Mouse (Mus musculus): ENCODE measurements at regions not wholly inside any gene's neighbourhood (a gene's known extent, or its start where the extent isn't known, plus 50 kb on each side); places are given as distances from the start of the nearest gene placed in this dataset.

DNA sequence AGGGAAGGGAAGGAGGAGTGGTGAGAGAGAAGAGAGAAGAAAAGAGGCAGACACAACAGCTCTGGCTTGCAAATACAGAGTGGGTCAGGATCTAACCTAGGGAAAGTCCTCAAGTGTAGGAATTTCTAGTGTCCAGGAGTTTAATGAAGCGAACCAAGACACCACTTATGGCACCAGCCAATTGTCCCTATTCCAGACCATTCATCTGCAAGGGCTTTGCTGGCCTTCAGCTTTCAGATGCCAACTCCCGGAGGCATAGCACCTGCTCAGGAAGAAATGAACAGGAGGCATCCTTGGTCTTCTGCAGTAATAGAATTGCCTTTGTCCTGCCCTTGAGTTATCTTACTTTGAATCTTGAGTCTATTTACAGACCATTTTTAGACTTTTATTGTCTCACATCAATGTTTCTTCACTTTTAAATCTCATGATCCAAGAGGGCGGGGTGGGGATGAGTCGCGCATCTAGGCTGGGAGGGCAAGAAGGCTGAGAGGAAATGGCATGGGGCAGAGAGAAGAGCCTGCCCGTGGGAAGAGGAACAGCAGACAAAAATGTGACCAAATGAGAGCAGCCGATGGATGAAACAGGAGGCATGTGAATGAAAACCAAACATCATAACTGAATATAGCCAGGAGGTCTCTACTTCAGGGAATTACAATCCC, 190.1 kb upstream of the Hmga2 start:
- DNase-seq (ENCODE audit: low spot score in 2 of 2): no peak

DNA sequence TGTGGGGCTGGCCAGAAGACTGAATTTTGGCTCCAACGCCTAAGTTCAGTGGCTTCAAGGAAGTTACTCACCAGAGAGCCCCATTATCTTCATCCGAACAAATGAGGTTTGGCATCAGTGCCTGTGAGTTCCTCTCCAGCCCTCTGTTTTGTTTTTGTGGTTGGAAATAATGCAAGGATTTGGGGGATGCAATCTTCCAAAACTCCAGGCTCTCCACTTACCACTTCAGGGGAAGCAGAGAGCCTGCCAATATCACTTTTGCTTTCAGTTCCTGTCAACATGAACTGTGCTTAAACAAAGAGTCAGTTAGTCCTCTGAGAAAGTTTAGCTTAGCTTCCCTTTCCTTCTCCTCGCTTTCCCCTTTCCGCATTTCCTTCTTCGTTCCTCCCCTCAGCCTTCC, 189.4 kb upstream of the Hmga2 start:
- DNase-seq (ENCODE audit: low spot score in 2 of 2): no peak

DNA sequence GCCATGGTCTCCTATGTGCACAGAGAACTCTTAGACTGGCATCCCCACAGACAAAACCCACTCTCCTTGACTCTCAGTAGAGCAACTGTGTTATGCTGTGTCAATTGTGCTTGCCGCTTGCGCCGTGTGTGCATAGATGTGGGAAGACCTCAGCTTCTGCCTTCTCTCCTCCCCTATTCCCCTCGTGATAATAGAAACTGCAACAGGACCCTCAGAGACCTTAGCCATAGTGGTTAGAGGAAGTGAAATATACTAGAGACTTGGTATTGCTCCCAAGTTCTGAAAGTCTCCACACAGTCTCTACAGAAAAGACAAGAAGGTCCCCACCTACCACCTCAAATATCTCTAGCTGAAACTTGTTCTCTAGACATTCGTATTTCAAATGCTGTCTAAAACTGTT, 188.2 kb upstream of the Hmga2 start:
- no peak for DNase-seq (ENCODE audit: low spot score in 2 of 2)

DNA sequence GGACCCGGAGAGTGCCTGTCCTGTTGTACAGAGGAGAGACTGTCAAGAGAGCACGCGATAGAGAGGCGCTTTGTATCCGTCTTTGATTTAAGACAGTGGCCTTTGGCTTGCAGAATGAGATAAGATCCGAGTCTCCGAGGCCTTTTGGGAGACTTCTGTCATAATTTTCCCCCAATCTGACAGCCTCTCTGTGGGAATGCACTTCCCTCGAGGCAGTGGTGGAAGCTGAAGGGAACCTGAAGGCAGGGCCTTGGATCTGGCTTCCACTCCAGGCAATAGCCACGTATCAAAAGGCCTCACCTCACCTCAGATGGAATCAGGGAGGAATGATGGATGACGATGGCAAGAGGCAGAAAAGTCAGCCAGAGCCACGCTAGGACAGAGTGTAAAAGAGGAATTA, 187.1 kb upstream of the Hmga2 start:
- DNase-seq (ENCODE audit: low spot score in 2 of 2): no peak

DNA sequence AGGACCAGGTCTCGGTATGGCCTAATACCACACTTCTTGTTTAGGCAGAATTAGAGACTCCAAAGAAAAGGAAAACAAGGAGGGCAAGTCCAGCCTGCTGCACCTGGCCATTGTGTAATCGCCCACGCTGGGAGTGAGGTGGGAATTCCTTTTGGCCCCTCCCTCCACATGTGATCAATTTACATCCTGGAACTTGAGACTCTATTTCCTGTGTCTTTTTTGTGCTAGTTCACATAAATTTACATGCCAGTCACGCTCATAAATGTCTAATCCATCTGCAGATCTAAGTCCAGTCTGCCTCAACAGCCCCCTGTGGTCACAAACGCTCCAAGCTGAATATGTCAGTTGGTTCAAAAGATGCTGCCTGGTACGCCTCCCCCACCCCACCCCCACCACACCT, 184.2 kb upstream of the Hmga2 start:
- no peak for DNase-seq (ENCODE audit: low spot score in 2 of 2)

DNA sequence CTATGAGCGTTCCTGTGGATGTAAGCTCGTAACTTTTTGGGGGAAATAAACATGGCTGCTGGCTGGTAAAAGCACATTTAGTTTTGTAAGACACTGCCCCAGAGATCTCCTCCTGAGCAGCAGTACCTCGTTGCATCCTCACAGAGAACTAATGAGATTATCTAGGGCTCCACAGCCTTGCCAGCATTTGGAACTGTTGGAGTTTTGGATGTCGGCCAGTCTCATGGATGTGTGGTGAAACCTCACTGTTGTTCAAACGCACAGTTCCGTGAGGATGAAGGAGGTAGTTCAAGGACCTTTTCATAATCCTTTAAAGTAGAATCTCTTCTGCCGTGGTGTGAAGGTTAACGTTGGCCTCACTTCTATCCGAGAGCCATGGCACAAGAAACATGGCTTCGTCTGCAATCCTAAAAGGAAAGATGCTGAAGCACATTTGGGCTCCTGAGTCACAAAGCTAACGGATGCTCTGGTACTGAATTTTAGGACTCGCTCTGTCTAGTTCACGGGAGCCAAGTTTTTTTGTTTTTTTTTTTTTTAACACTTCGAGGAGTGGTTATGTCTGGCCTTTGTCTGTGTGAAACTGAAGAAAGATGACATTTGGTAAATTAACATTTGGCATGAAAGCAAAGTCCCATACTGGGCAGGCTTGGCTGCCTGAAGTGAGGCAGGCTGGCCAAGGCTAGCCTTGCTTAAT, 179.1 kb upstream of the Hmga2 start:
- DNase-seq (ENCODE audit: low spot score in 2 of 2): no peak

DNA sequence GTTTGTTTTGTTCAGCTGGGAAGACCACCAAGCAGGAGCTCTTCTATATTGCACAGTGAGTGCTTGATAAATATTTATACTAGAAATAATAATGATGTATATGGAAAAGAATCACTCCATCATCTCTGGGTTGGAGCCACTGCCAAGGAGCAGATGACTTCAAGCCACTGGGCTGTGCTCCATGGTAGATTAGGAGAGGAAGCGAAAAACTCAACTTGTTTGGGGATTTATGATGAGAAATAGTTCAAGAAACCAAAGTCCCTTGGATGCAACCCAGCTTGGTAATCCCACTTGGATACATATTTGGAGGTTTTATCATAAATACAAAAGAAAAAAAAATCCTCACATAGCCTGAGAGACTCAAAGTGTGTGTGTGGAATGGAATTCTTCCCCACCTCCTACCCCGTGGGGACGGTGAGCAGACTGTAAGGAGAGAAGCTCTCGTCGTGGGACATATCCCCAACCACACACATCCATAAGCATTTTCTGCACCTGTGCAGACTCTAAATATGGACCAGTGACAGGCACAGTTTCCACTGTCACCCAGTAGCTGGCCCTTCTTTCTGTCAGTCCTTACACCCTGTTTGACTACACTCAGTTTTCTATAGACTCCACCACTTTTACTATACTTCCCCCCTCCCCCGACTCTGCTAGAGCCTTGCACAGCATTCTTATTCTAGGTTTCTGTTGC, 176.4 kb upstream of the Hmga2 start:
- no peak for DNase-seq (ENCODE audit: low spot score in 2 of 2)

DNA sequence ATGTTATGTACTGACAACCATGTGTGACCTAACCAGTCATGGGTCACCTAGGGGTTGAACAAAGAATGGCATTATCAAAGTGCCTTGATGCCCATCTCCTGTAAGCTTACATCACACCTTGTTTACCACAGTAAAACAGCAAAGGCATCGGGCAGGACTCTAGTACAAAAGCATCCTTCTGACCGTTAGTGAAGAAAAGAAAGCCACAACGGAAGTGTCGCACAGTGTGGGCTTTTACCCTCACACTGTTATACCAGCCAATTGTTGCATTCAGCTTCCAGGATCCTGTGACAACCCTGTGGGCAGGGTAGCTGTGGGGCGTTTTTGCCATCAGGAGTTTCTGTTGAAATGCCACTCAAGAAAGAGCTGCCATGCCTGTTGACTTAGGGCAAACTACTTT, 175.6 kb upstream of the Hmga2 start:
- DNase-seq (ENCODE audit: low spot score in 2 of 2): no peak

DNA sequence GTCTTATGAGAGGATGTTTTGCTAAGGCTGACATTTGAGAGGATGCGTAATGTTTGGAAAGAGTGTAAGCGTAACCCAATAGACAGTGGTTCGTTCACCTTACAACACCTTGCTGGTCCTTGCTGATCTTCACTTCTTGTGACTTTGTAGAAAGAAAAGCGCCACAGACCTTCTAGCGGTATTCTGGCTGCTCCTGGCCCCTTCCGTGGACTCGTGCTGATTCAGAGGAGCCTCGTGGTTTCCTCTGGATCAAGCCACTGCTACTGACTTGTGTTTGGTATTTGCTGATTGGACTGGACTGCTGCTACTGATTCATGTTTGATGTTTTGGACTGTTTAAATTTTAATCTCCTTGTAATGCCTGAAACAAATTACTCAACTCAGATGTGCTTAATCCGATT, 174.1 kb upstream of the Hmga2 start:
- DNase-seq (ENCODE audit: low spot score in 2 of 2): no peak

DNA sequence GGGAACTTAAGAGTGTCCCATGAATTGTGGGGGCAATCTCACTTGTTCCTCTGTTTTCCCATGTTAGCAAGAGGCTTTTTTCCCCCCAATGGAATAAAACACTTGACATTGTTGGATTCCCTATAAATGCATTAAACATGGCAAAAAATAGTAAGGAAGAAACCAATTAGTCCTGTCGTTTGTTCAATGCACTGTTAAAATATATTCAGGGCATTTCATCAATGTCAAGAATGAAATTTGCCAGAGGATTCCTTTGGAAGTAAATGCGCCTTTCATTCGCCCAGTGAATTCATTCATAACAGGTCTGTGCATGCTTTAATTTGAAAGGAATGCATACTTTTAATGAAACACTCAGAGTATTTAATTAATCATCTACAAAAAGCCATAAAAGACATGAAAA, 172.5 kb upstream of the Hmga2 start:
- no peak for DNase-seq (ENCODE audit: low spot score in 2 of 2)

DNA sequence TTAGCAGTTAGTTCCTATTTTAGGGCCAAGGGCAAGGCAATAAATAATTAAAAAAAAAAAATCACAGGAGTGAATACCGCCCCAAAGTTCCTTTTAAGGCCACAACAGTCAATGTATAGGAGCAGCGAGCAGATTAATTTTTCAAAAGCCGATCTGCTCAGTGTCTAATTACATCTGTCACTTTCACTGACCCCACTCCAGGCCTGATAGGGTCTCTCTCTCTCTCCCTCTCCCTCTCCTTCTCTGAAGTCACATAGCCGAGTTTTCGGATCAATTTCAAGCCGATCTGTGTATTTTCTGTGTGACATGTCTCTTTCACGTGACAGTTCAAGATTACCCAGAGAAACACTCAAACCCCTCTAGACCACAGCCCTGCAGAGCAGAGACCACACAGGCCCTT, 171.8 kb upstream of the Hmga2 start:
- no peak for DNase-seq (ENCODE audit: low spot score in 2 of 2)

DNA sequence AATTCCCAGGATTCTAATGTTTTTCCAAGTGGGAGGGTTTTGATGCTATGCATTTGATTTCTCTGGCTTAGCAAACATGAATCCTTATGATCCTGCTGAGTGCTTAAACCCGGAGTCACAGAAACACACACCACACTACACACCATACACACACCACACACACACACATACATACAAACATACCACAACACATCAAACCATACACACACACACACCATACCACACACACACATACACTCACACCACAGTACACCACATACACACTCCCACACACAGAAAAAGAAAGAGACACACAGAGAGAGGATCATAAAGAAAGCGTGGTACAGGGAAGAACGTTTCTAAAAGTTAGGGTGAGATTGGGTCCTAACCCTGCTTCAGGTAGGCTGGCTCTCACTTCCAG, 171.1 kb upstream of the Hmga2 start:
- no peak for DNase-seq (ENCODE audit: low spot score in 2 of 2)

DNA sequence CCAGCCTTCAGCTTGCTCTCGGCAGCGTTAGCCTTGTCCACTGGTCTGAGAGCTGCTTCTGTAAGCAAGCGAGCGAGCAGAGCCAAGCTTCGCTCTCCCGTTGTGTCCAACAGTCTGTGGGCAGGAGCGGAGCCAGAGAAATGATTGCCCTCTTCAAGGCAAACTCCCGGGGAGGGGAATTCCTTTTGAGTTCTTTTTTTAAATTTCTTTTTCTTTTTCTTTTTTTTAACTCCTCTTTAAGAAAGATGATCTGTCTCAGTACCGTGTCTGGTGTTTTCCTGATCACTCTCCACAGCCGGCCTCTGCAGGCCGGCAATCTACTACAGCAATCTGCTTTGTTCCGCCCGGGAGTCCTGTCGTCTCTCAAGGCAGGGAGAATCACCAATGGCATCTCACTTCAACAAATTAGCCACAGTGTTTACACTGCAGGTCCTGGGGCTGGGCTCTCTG, 170.6 kb upstream of the Hmga2 start:
- DNase-seq (ENCODE audit: low spot score in 2 of 2): no peak

DNA sequence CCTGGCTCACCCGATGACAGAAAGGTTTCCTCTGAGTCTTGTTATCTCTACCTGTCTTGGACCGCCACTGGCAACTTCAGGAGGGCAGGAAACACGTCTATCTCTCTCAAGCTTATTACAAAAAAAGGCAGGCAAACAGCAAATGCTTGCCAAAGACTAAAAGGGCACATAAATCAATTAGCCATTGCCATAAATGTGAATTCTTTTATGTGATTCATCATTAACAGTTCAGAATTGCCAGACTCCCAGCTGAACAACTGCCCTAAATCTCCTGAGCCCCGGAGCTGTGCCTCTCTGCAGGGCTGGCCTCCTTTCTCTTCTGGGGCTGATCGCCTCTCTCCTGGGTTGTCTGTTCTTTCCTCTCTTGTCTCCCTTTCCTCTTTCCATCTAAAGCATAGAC, 164.6 kb upstream of the Hmga2 start:
- DNase-seq (ENCODE audit: low spot score in 2 of 2): no peak

DNA sequence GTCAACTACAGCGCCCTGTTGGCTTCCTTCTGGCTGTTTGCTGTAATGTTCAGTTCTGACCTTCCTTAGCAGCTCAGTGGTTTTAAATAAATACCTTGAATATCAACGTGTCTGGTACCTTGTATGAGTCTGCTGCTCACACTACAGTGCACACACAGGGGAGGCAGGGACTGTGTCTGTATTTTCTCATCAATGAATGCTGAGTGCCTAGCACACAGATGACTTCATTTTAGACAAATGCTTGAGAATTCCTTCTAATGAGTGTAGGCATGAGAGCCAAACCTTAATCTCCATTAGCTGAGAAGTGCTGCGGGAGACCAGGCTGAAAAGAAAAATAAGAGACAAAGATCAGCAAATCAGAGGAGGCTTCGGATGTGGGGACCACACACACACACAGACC, 162.0 kb upstream of the Hmga2 start:
- no peak for DNase-seq (ENCODE audit: low spot score in 2 of 2)

DNA sequence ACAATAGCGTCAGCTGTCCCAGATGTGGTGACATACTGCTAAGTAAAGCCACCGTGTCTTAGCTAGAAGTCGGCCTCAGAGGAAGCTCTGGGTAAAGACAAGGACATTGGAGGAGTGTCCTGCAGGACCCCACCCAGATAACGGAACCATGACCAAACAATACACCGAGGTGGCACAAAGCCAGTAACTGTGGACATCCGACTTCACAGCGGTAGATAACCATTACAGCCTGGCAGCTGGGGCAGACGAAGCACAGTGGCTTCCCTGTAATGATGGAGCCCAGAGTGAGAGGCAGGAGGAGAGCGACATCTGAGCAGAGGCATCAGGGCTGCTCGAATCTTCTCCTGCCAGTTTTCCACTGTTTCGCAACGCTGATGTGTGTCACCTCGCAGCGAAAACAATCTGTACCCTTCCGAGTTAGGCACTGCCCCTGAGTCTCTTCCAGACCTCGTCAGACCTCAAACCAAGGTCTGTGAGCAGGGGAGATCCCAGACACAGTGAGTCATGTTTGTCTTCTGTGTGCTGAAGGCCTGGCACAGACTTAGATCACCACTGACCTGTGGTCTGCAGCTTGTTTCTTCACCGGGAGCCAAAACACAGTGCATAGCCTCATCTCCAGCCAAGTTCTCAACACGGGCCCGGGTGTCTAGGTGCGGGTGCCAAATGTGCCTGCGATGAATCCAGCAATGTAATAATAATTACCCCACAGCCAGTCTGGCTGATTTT, 159.7 kb upstream of the Hmga2 start:
- no peak for DNase-seq (ENCODE audit: low spot score in 2 of 2)

DNA sequence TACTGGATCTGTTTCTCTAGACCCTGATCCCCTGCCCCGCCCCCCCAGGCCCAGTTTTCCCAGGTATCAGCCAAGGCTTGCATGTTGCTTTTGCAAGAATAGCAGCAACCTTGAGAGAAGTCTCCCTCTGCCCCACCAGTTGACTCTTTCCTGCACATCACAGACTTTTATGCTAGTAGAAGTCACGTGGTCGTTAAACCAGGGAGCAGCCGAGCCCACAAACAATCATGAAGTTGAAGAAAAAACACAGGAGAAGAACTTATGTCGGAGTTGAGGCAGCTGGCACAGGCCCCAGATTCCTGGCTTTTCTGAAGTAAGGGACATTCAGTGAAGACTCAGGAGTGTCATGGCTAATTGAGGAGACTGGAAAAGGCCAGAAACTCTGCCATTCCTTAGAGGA, 158.9 kb upstream of the Hmga2 start:
- DNase-seq (ENCODE audit: low spot score in 2 of 2): no peak

DNA sequence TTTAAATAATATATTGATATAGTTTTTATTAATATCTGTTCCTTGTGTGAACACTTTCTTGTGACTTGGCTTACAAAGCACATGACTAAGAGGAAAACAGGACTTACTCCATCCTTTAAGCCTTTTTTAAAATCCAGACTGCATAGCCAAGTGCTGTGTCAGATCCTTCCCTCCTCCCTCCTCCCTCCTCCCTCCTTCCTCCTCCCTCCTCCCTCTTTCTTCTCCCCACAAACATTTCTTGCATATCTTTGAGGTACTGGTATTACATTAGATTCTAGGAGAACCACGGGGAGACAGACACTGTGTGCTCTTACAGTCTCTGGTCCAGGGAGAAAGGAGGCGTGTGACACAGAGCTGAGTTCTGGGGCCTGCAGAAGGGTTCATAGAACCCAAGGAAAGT, 155.8 kb upstream of the Hmga2 start:
- DNase-seq (ENCODE audit: low spot score in 2 of 2): no peak

DNA sequence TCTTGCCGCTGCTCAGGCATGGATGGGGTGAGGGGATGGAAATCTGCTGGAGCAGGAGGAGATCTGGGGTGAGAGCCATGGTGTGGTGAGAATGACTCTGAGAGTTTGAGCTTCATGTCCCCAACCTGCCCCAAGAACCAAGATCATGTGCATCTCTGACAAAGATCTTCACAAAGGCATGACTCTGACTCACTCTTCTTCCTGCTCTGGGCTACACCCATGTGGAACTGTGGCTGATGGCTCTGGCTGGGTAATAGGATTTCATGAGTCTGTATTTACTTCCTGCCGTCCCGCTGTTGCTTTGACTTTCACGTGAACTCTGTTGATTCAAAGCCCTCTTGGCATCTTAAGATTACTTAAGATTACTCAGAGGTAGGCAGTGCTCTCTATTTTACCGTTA, 151.8 kb upstream of the Hmga2 start:
- no peak for DNase-seq (ENCODE audit: low spot score in 2 of 2)

DNA sequence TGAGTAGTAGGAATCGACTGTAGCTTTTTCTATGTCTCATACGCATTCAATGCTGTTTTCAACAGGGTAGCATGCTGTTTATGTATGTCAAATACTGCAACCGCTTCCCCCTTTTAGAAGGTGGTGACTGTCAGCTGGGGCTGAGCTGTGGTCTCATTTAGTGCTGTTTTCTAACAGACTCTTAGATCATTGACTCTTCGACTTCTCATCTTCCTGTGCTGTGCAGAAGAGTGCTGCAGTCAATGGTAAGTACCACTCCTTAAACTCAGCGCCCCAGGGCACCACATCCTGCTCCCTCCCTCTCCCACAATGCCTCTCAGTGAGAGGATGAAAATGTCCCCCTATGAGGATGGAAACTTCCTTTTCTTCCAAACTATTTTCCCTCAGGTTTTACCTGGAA, 149.2 kb upstream of the Hmga2 start:
- no peak for DNase-seq (ENCODE audit: low spot score in 2 of 2)

DNA sequence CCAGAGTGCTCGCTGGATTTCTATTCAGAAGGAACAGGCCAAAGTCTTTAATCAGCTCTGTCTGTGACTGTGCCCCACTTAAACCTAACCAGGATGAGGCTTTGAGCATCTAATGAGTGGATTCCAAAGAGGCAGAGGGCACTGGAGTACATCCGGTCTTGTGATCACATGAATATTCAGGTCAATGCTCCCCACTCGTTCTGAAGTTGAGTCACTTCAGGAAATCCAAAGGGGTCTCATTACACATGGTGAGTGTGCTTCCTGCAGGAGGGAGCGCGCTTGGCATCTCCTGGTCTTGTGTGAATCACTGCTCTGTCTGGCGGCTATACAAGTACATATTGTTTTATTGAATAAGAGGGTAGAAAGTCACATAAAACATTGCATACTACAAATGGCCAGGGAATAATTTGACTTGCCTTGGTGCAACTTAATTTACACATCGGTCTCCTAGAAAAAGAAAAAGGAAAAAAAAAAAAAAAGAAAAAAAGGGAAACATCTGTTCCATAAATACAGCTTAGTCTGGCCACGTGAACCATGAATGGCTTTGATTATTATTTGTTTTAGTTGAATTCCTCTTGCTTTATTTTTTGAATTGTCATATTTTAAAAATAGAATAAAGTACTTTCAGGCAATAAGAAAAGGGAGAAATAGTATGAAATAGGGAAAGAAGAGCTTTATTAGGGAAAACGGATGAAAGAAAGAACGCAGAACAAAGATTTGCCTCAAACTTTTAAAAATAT, 148.1 kb upstream of the Hmga2 start:
- DNase-seq (ENCODE audit: low spot score in 2 of 2): no peak

All from spleen, postnatal 10 days (tissue).